Mouse (Mus musculus): ENCODE data around the gene Olfr1057.
"Not testable (repeated sequence)": the region's sequence is repeated elsewhere in the genome, so short reads cannot be mapped to it uniquely, and the experiment has no call there.

The Olfr1057 gene

DNA sequence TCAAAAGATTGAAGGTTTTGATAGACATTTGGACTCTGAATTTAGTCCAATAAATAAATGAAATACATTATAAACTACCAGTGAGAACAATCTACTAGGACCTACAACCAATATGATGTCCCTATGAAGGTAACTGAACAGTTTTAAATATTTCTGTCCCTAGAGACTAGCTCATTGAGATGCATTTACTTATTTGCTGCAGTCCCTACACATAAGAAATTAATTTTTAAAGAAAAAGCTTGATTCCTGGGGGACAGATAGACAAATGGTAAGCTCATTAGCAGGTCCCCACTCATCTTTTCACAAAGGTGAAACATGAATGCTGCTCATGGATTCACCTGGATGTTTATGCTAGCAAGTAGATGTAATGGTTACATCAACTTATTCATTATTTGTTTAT lies at the start of gene Olfr1057:
TSS of gene Olfr1057 (minus strand) at position 101 of the 400 bp plus-strand sequence.
- no peak for DNase-seq (ENCODE audit: low read depth, low spot score)

DNA sequence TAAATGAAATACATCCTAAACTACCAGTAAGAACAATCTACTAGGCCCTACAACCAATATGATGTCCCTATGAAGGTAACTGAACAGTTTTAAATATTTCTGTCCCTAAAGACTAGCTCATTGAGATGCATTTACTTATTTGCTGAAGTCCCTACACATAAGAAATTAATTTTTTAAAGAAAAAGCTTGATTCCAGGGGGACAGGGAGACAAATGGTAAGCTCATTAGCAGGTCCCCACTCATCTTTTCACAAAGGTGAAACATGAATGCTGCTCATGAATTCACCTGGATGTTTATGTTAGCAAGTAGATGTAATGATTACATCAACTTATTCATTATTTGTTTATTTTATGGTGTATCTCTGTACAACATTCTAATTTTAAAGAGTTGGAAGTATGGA lies 48.5 kb upstream of the Olfr1057 start, which contains the start of gene Olfr1062:
TSS of gene Olfr1062 (minus strand) at position 101 of the 400 bp plus-strand sequence.
- DNase-seq (ENCODE audit: low read depth, low spot score), result not testable (repeated sequence)

DNA sequence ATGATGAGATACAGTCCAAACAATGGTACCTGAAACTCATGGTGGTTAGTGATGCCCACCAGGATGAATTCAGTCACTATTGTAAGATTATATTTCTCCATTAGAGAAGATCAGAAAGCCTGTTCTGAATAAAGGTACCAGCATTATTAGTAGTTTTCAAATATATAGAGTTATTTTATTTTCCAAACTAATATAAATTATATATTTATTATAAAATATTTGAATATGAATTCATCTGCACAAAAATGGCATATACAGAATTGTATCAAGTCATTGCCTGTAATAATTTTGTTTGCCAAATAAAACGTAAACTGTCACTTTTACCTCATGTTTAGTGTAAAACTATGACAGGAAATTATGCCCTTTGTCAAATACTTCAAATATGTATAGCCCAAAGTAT lies 35.8 kb upstream of the Olfr1057 start, which contains the start of gene Olfr1061:
TSS of gene Olfr1061 (minus strand) at position 101 of the 400 bp plus-strand sequence.
- DNase-seq (ENCODE audit: low read depth, low spot score), result no peak

DNA sequence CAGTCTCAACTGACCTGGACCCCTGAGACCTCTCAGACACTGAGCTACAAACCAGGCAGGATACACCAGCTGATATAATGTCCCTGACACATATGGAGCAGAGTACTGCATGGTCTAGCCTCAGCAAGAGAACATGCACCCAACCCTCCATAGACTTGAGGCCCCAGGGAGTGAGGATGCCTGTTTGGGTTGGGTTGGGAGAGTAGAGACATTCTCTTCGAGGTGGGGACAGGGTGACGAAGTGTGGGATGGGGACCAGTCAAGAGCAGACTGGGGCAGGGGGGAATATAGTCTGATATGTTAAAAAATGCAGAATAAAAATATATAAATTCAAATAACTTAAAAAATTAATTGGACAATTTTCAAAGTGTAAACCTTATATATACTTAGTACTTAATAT lies 16.9 kb upstream of the Olfr1057 start:
- no peak for DNase-seq (ENCODE audit: low read depth, low spot score)

DNA sequence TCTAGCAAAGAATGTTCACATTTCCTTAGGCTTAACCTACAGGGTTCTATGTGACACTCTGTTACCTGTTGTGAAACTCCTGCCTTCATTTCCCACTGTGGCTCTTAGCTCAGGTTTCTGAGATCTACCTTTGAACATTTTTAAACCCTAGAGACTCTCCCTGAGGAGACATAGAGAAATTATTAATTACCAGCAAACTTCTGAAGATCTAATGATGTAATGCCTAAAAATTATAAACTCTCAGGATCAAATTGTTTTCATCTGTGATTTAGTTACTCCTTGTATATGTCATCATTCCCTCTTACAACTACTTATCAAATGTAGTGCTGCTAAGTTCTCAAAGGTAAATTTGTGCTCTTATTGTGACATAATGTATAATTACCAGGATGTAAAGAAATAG lies 10.3 kb upstream of the Olfr1057 start, which contains the start of gene Olfr1058:
TSS of gene Olfr1058 (minus strand) at position 101 of the 400 bp plus-strand sequence.
- DNase-seq (ENCODE audit: low read depth, low spot score), result not testable (repeated sequence)

DNA sequence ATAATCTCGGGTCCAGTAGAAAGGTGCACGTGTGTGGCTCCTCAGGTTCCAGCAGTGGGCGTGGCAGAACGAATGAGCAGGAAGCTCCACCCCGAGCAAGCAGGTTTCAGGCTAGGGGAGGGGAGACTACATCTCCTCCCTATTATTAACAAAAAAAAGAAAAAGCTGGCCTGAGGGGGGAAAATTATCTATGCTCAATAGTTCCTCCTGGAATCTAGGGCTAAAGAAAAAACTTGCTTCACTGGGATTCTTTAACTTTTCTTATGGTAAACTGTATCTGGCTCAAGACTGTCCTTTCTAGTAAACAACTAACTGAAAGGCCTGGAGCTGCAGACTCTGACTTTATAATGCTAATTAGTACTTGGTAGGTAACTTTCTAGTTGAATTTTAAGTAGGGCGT lies 11.9 kb downstream of the Olfr1057 start:
- peak; percentile 81 for DNase-seq (ENCODE audit: low read depth, low spot score)

DNA sequence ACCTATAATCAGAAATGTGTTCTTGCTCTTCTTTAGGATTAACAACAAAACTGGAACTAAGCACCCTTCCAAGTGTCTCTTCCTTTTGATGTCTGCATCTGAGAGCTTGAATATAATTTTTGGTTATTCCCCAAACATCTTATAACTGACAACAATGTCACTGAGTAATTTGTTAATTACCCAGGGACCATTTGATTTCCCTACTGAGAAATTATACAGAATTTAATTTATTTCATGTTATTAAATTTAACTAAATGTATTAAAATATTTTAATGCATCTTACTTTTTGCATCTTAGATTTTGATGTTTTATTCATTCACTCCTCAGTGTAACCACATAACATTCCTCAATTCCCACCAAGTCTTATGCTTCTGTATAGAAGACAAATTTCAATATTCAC lies 15.8 kb downstream of the Olfr1057 start, which contains the start of gene Olfr1056:
TSS of gene Olfr1056 (minus strand) at position 101 of the 400 bp plus-strand sequence.
- DNase-seq (ENCODE audit: low read depth, low spot score), result no peak

DNA sequence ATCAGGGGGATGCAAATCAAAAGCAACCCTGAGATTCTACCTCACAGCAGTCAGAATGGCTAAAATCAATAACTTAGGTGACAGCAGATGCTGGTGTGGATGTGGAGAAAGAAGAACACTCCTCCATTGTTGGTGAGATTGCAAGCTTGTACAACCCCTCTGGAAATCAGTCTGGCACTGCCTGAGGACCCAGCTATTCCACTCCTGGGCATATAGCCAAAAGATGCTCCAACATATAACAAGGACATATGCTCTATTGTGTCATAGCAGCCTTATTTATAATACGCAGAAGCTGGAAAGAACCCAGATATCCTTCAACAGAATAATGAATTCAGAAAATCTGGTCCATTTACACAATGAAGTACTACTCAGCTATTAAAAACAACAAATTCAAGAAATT lies 26.4 kb downstream of the Olfr1057 start:
- not testable (repeated sequence) for DNase-seq (ENCODE audit: low read depth, low spot score)

DNA sequence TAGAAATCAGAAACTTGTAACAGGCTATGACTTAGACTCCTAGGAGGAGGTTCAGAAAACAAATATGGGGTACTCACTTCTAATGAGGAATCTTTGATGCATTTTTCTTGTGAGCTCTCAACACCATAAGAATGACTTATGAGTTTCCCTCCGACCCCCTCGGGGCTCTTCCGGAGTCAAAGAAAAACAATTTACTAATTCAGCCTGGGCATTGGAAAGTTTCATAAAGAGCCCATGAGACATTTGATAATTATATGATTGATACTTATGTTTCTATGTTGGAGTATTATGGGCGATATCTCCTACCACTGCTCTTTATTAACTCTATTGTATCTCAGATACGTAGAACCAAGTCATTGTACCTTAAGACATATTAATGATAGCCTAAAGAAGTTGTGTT lies 28.0 kb downstream of the Olfr1057 start, which contains the start of gene Olfr1055:
TSS of gene Olfr1055 (minus strand) at position 101 of the 400 bp plus-strand sequence.
- no peak for DNase-seq (ENCODE audit: low read depth, low spot score)

DNA sequence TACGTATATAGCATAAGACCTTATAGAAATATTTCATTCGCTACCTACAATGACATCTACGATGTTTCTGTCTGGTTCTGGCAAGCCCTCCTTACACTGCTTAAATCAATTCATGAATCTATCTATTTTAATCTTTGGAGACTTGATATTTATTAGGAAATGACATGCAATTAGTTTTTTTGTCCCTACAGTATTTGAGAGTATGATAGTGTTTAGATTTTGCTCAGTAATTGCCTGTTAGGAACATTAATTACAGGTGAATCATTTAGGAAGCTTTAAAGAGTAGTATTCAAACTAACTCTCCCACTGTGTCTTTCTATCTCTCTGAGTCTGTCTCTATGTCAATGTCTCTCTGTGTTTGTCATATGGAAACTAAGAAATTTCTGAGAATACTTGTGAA lies 42.9 kb downstream of the Olfr1057 start, which contains the start of gene Olfr1054:
TSS of gene Olfr1054 (minus strand) at position 101 of the 400 bp plus-strand sequence.
- no peak for DNase-seq (ENCODE audit: low read depth, low spot score)

Measured in R1 (cell line).